Mouse (Mus musculus) fibroblast of lung, adult 2 months (primary cell): ENCODE results near the gene H2afz.
"Not testable (repeated sequence)": the region's sequence is repeated elsewhere in the genome, so short reads cannot be mapped to it uniquely, and the experiment has no call there.

Experiments used
- DNase-seq: peaks from one replicate; pipeline ENCODE4 v3.0.0-alpha.2; 2011; ENCODE audit warnings: low read depth

The H2afz gene

DNA sequence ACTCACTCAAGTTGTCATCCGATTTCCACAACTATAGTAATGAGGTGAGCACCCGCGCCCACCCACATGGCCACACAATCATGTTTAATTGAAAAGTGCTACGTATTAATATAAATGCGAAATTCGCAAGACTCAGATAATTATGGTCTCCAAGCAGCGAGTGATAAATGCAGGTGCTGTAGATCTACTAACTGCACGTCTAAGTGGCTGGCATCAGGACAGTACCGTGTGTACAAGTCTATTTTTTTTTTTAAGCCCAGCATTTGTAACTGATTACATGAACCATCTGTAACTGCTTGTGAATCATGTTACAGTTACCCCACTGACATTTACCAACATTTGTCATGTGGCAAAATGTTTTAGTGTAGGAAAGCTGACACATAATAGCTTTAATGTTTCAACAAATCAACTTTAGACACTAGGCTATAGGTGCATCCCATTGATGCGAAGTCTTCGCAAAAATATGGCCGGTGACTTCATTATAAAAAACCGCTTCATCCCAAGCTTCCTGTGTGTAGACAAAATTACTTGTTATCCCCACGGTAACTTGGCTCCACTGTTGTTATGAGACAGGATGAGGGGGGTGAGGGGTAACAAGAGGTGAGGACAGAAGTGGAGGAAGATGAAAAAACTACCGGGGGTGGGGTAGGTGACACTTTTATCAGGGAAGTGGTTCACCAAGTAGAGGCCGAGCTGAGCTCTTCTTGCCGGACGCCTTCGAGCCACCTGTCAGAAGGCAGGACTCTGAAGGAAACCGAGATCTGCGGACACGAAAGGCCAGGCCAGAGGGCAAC is 760 bp upstream of the H2afz start:
- no peak for DNase-seq

DNA sequence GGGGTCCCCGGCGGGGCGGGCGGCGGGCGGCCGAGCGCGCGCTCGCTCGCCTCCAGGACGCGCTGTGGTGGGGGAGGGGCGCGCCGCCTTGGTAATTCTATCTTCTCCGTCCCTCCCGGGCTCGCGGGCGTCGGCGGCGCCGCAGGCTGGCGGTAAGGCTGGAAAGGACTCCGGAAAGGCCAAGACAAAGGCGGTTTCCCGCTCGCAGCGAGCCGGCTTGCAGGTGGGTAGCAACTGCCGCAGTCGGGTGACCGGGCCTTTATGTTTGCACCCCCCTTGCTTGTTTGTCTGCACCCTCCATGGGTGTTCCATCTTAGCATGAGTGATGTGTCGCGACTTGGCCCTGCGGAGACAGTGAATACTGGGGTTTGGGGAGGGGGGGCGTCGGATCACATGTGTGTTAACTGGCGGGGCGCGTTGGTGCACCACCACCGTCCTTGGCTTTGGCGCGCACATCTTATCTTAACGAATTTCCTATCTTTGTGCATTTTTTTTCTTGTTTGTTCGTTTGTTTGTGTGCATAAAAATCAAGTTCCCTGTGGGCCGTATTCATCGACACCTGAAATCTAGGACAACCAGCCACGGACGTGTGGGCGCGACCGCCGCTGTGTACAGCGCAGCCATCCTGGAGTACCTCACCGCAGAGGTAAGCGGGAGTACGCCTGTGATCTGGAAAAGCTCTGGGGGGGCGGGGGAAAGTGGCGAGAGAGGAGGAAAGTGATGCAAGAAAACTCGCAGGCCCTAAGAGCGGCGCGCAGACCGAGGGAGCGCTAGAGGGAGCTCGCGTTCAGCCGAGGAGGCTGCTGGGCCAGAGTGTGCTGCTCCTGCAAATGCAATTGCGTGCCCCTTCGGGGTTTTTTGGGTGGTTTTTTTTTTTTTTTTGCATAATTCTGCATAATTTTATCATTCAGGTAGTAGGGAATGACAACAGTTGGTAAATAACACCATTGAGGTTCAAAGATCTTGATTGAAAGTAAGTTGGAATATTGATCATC is 998 bp downstream of the H2afz start:
- peak; percentile 84 for DNase-seq

DNA sequence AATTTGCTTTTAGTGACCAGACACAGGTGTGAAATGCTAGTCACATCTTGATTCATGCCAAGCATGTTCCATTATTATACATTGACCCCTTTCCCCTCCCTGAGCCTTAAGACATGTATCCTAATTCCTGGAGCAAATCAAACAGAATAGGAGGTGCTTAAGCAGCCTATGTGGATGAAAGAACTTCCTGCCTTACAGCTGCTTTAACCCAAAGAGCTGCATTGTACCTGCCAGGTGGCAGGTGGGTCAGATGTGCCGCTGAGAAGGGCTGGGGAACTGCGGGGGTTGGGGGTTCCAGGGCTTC is 2.8 kb downstream of the H2afz start:
- no peak for DNase-seq

DNA sequence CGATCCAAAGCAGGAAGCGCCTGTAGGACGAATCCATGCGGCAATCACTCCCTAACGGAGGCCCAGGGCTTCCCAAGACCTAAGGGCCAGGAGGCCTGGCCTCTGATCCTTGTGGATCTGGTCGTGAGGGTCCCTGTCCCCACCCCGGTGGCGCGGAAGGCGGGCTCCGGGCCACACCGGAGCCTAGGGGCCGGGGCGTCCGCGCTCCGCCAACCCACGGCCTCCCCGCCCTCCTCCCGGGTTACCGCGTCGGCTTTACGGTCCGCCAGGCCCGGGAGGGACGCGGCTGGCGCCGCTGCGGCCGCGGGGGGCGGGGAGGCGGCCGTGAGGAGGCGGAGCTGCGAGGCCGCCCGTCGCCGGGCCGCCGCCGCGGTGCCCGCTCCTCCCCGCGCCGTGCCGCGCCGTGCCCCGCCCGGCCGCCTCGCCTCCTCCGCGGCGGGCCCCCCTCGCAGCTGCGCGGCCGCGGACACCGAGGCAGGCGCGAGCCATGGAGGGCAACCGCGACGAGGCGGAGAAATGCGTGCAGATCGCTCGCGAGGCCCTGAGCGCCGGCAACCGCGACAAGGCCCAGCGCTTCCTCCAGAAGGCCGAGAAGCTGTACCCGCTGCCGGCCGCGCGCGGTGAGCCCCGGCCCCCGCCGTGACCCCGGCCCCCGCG is 3.3 kb downstream of the H2afz start, which contains the start of gene Dnajb14:
Gene Dnajb14, plus strand, starts transcription at position 239 of the 657 bp plus-strand sequence.
- DNase-seq: no peak

DNA sequence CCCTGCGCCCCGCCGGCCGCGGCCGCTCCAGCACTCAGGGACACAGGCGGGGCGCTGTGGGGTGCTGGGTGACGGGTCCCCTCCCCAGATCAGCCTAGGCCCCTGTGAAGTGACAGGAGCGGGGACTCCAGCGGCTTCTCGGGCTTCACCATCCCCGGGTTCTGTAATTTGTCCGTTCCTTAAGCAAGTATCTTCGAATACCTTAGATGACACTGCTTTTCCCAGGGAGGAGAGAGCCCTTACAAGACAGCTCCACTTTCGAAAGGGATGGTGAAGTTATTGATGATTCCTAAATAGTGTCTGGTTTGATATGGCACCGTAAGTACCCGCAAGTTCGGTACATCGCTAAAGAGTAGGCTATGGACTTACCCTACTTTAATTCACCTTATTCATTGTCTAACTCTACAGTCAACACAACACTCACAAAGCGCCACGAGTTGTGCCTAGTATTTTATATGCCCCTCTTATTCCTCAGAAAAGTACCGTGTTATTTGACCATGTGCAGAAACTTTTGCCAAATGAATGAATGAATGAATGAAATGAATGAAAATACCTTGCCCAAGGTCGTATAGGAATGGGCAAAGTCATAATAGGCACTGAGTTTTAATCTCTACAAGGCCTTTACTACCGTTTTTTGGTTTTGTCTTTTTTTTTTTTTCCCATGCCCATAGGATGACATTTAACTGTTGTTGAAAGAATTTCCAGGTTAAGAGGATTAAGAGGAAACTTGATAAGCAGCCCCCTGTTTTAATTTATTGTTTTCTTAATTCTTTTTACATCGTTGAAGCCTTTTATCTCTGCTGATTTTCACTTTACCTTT is 4.0 kb downstream of the H2afz start:
- no peak for DNase-seq

DNA sequence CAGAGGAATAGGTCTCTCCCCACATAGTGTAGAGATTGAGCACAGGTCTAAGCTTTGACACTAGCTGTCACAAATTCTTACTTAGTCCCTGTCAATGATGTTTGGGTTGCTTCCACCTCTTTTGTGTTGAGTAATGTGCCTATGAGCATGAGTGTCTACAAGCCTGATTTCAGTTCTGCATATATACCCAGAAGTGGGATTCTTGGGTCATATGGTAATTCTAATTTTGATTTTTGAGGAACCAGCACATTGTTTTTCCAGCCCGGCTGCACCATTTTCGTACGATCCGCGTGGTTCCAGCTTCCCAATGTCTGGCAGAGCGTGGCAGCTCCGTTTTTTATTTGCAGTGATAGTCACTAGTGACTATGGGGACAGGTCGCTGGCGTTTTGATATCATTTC is 5.1 kb downstream of the H2afz start:
- no peak for DNase-seq

DNA sequence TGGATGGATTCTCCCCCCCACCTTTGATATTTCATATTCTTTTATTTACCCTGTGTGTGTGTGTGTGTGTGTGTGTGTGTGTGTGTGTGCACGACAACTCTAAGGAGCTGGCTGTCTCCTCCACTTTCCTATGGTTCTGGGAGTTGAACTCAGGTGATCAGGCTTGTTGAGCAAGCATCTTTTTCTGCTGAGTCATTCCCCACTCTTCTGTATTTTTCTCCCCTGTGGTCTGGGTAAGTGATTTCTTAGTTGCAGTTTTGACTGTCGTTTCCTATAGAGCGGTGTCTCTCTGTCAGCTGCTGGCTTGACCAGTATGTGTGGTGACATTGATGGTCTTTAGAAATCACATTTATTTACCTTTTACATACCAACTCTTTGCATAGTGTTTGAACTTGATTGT is 15.0 kb downstream of the H2afz start:
- DNase-seq: no peak

DNA sequence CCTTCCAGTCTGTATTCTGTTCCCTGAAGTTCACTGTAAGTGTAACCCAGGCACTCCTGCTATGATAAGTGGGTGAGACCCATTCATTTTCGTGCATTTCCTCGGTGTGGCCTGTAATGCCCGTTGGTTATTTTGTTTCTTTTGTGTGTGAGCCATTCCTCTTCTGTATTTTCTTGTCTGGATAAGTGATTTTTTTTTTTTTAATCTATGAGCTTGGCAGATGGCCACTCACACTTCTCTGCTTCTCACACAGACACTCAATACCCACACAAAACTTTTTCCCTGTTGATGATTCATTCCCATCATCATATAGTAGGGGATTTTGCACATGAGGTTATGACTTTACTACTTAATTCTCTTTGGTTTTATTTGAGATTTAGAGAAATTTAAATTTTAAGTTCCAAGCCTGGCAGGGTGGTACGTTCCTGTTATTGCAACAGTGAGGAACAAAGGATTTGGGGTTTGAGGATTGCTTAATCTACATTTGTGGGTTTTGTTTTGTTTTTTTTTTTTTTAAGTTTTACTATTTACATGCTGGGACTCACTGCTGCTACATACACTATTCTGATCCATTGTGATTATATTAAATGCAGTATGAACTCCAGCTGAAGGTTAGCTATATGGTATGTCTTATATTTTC is 15.9 kb downstream of the H2afz start:
- DNase-seq: no peak

DNA sequence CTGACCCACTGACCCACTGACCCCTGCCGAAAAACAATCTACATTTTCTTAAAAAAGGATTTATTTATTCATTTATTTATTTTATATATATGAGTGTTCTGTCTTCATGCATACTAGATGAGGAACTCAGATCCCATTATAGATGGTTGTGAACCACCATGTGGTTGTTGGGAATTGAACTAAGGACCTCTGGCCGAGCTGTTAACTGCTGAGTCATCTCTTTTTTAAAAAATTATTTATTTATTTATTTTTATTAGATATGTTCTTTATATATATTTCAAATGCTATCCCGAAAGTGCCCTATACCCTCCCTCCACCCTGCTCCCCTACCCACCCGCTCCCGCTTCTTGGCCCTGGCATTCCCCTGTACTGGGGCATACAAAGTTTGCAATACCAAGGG is 16.8 kb downstream of the H2afz start:
- no peak for DNase-seq

DNA sequence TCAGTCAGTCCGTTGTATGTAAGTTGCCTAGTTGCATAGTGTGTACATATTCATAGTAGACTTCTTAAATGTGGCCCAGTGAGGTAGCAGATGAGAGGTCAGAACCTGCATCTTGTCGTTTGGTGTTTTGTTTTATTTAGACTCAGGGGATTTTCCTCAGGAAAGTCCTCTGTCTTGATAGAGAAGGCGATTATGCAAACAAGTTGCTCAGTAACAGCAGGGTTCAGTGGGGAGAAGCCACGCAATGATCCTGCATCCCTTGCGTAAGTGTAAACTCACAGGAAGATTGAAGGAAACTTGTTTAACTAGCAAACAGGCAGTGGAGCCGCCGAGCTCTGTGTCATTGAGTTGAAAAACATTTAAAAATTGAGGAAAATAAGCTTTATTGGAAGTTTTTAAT is 23.7 kb downstream of the H2afz start:
- no peak for DNase-seq

DNA sequence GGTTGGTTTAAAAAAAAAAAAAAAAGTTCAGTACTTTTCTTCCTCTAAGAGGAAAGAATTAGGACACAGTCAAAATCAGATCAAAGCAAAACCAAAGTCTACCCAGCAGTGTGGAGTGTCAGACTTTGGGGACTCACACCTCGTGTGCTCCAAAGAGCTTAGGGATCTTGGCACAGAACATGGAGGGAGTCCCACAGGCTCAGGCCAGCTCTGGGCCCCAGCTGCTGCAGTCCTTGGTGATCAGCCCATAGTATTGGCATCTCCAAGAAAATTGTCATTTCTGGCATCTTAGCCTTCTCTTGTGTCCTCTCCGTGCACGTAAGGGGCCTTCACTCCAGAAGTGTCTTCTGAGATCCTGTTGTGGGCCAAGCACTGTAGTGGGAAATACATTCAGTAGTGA is 26.8 kb downstream of the H2afz start:
- no peak for DNase-seq

DNA sequence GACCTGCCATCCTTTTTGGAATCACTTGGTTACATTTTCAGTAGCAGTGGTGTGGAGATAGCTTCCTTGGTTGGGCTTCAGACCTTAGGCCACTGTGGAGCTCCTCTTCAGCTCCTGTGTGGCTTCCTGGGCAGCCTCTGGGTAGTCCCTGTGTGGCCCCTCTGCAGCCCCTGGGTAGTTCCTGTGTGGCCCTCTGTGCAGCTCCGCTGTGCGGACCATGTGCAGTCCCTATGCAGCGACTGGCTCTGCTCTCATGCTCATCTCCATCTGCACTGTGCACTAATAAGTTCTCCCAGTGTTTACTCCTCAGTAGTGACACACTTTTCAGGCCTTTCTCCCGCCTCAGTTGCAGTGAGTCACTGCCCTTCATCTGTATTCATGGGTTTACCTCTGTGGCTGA is 27.8 kb downstream of the H2afz start:
- DNase-seq: no peak

DNA sequence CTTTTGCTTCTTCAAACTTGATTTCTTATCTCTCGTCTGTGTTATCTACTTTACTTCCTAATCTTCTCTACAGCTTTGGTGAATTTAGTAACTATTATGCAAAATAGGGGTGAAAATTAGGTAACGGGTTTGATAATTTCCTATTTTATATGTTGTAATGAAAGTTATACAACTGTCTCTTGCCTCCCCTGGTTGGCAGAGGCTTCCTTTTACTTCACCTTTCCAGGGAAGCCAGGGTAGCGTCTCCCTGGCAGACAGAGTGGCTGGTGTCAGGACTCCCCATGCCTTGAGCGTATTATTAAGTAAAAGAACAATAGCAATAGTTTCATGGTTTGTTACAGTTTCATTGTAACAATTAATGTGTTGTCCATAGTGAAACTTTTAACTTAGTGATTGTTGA is 29.5 kb downstream of the H2afz start:
- no peak for DNase-seq

DNA sequence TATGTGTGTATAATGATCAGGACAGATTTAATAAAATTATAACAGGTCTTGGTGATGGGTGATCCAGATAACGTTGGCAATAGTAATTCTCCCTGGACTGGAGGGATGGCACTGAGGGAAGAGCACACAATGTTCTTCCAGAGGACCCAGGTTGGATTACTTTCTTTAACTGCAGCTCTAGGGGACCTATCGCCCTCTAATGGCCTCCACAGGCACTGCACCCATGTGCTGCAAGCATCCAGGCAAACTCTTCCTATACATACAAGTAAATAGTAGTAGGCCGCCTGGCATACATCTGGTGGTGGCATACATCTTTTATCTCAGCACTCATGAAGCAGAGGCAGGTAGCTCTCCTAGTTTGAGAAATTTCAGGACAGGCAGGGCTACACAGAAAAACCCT is 30.9 kb downstream of the H2afz start:
- no peak for DNase-seq

DNA sequence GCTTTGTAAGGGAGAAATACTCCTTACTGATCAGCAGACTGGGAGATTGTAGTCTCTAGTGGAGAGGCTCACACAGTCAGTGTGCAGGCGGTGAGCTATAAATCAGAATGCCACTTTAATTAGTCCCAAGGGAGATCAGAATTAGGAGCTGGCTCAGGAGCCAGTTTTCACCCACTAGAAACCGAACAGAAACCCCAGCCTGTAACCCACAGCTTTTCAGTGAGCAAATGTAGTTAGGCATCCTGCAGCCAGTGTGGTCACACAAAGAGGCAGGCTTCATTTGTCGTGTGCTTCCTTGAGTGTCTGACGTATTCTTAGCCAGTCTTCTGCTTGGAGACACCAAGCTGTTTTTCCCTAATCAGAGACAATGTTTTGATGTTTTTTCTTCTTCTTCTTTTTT is 32.1 kb downstream of the H2afz start:
- DNase-seq: no peak

DNA sequence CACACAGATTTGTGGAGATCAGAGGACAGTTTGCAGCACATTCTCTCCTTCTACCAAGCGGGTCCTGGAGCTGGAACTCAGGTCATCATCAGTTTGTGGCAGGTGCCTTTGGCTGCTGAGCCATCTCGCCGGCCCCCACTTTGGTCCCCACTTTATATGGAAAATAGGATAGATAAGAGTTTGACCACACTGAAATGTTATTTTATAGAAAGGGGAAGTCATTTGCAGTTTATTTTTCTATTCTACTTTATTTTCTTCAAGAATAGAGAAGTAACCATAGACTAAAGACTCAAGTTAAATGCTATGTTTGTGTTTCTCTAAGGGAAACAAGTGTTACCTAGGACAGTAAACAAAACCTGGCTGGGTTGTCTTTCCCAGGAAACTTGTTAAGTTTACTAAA is 32.6 kb downstream of the H2afz start:
- no peak for DNase-seq

DNA sequence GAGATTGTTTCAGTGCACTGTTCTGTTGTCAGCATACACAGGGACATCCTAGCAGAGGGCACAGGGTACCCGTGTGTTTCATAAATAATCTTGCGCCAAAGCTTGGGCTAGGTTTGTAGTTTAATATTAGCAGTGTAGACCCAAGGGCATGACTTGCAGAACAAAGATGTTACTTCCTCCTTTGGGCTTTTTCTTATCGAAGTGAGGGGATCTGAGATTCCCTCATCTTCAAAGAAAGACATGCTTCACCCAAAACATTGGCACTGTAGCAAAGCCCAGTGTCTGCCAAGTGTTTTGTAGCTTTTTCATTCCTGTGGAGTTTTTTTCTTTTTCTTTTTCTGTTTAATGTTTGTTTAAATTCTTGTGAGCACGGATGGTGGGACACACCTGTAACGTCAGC is 33.4 kb downstream of the H2afz start:
- no peak for DNase-seq

DNA sequence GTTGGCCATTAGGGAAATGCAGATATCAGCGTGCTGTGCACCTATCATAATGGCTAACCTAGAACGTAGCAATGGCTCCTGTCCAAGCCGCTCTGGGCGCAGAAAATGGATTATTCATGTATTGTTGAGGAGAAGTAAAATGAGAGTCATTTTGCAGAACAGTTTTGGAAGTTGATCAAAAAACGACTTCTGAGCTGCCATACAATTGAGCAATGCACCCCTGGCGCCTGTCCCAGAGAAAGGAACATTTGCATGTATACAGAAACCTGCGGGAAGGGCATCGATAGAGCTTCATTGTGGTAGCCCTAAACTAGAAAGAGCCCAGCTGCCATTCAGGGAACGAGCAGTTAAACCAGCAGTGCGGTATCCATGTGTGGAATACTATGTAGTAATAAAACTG is 35.9 kb downstream of the H2afz start:
- DNase-seq: peak; percentile 27

DNA sequence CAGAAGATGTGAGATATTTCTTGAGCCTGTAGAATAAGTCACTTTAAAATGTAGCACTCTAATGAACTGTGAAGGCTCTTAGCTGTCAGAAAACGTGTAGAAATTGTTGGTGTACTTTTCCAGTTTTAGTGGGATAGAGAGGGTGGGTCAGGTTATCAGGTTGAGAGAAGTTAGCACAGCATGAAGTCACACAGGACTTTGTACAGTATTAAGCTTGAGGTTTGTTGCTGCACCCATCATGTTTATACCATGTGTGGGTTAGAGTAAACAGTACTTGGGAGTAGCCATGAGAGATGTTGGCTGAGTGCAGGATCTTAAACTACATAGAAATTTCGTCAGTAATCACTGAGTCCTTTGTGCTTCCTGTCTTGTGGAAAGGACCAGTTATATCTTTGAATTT is 48.8 kb downstream of the H2afz start:
- no peak for DNase-seq

DNA sequence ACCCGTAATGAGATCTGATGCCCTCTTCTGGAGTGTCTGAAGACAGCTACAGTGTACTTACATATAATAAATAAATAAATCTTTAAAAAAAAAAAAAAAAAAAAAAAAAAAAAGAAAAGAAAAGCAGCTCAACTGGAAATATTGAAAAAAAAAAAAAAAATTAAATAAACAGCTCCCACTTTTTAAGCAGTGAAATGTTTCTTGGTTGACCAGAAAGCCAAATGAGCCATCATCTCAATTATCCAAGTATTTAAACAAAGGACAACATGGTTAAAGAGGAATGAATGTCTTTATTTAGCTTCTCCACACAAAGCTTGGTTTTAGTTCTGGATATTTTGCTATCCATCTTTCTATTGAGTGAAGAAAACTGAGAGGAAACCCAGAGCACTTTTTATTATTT is 50.3 kb downstream of the H2afz start:
- not testable (repeated sequence) for DNase-seq
